Mouse (Mus musculus) forebrain, embryonic 16.5 days (tissue): Measurements from ENCODE around the gene Lmbr1. TPM values are rescaled to one million over a fixed set of nuclear protein-coding genes. Genes with fewer than 3 reads are reported as not detected.

Experiments used
- ATAC-seq: fragments of 200-750 bp; cut with Nextera tagmentation; 2 replicates; pipeline ENCODE4 v1.8.0; 2017; ENCODE audit warnings: mild to moderate bottlenecking, moderate library complexity
- H3K27ac ChIP-seq: fragments of 300-500 bp; sonication (generic); 2 replicates; pipeline ENCODE4 v1.5.1; 2014; ENCODE audit warnings: low read length, control low read depth
- H3K27me3 ChIP-seq: fragments of 300-500 bp; sonication (generic); replicated peaks from 2 replicates; pipeline ENCODE4 v1.6.1; 2014; ENCODE audit warnings: low read length; ENCODE audit not compliant: control insufficient read depth, insufficient read depth
- H3K36me3 ChIP-seq: fragments of 300-500 bp; sonication (generic); 2 replicates; pipeline ENCODE4 v1.6.1; 2014; ENCODE audit not compliant: control insufficient read depth, insufficient read depth
- H3K4me1 ChIP-seq: fragments of 300-500 bp; sonication (generic); replicated peaks from 2 replicates; pipeline ENCODE4 v1.6.1; 2014; ENCODE audit warnings: low read length; ENCODE audit not compliant: control insufficient read depth, insufficient read depth
- H3K4me2 ChIP-seq: fragments of 300-500 bp; sonication (generic); 2 replicates; pipeline ENCODE4 v1.6.1; 2014; ENCODE audit warnings: mild to moderate bottlenecking, low read length, control low read depth
- H3K4me3 ChIP-seq: fragments of 300-500 bp; sonication (generic); replicated peaks from 2 replicates; pipeline ENCODE4 v1.5.1; 2014; ENCODE audit warnings: mild to moderate bottlenecking, low read length, control low read depth
- H3K9ac ChIP-seq: fragments of 300-500 bp; sonication (generic); replicated peaks from 2 replicates; pipeline ENCODE4 v1.6.1; 2014; ENCODE audit warnings: low read depth, low read length, control low read depth
- H3K9me3 ChIP-seq: fragments of 300-500 bp; sonication (generic); 2 replicates; pipeline ENCODE4 v1.6.1; 2016; ENCODE audit warnings: low read length; ENCODE audit not compliant: control insufficient read depth
- WGBS: fragments of 180-500 bp; shearing (Covaris S2); extraction: QIAGEN DNeasy Blood & Tissue Kit; methylation state at CpG from one replicate; pipeline ENCODE4 v1.1.7; 2014; 5-methylcytosine and 5-hydroxymethylcytosine counted together
- microRNA-seq: library from miRNA; unstranded; fragments of <30 nt; microRNA quantifications from one replicate; pipeline ENCODE4, GENCODE M21; 2017
- polyA plus RNA-seq: library from polyadenylated mRNA; unstranded; fragments of >200 nt; fragmentation: Nextera tagmentation; extraction: Ambion mirVana; gene quantifications from 2 replicates; pipeline ENCODE4 v1.2.1, GENCODE M21; 2015

Gene Lmbr1
- polyA plus RNA-seq, 1 experiment from 2014 or later, result 31.5 TPM

- H3K27ac ChIP-seq, result no peak overlapping the region
- no peak overlapping the region for H3K4me2 ChIP-seq
- ATAC-seq, result no peak
- H3K4me3 ChIP-seq, result no peak overlapping the region
- H3K4me1 ChIP-seq, result no peaks in the 10 kb centered on the region
- 87% methylated on average over 5 of the region's 5 CpGs for WGBS
- H3K9me3 ChIP-seq, result no peaks in the 10 kb centered on the region
- H3K27me3 ChIP-seq, result no peaks in the 10 kb centered on the region
- H3K9ac ChIP-seq, result no peak overlapping the region
- no peaks in the 10 kb centered on the region for H3K36me3 ChIP-seq
Measured at GRCm38 (mm10) chr5:29186798-29187197, 191.4 kb downstream of the Lmbr1 start.

Small RNAs within 50 kb of the gene (microRNA-seq; reads per million reads assigned to microRNA genes)
- not detected for gene Gm23801

Other genes with a start within 250 kb of the Lmbr1 start
- 18.1 and 19.6 TPM in 2 replicates for gene Rnf32, start 182.4 kb downstream of the Lmbr1 start, polyA plus RNA-seq
- 24.1 and 26.0 TPM in 2 replicates for gene Nom1, start 56.3 kb upstream of the Lmbr1 start, polyA plus RNA-seq
- not detected in 2 replicates for gene Mnx1, start 100.1 kb upstream of the Lmbr1 start, polyA plus RNA-seq
- gene Ube3c, start 190.9 kb upstream of the Lmbr1 start, polyA plus RNA-seq, result 31.6 and 32.8 TPM in 2 replicates